Mouse (Mus musculus) common myeloid progenitor, adult 5-6 weeks (primary cell): ENCODE results near the gene Gm3269. TPM values are rescaled to one million over a fixed set of nuclear protein-coding genes. Genes with fewer than 3 reads are reported as not detected.
"Not testable (repeated sequence)": the region's sequence is repeated elsewhere in the genome, so short reads cannot be mapped to it uniquely, and the experiment has no call there.

ENCODE experiments used
- ATAC-seq: replicated peaks from 2 replicates; pipeline ENCODE4 v1.8.0; 2016; ENCODE audit warnings: low read depth, mild to moderate bottlenecking, moderate TSS enrichment, inconsistent platforms; ENCODE audit not compliant: poor library complexity, severe bottlenecking
- total RNA-seq: library from RNA; stranded (forward); fragments of 200-1000, 187-1606 nt; gene quantifications from 2 replicates; pipeline ENCODE4 v1.2.3, GENCODE M21; 2017

Gm3269 gene
- total RNA-seq, result not detected in 2 replicates

DNA sequence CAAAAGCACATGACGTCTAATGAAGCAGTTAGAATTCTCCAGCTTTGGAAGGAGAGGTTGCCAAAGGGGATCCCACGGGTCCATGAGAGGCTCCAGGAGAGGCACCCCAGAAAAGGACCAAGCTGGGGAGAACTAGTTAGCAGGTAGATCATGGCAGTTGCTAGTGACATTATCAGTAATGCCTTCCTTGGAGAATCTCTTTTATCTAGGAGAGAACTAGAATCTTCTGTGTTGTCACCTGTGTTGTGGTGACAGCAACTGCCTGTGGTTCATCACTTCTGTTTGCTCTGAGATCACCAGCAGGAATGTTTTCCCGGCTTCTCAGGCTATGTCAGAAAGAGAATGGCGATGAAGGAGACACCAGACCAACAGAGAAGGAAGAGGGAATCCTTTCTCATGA is at the start of gene Gm3269:
Gene Gm3269, plus strand, starts transcription at position 301 of the 400 bp plus-strand sequence.
- ATAC-seq, result not testable (repeated sequence)

DNA sequence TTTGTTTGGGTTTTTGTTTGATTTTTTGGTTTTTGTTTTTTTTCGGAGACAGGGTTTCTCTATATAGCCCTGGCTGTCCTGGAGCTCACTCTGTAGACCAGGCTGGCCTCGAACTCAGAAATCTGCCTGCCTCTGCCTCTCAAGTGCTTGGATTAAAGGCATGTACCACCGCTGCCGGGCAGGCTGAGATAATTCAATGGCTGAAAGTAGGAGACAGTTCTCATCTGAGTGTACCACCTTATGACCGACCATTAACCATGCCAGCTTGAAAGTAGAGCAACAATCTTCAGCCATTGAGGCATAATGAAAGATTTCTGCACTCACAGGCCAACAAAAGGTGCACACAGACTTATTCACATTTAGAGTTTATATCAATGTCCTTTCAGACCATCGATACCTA is 31.5 kb upstream of the Gm3269 start:
- not testable (repeated sequence) for ATAC-seq

DNA sequence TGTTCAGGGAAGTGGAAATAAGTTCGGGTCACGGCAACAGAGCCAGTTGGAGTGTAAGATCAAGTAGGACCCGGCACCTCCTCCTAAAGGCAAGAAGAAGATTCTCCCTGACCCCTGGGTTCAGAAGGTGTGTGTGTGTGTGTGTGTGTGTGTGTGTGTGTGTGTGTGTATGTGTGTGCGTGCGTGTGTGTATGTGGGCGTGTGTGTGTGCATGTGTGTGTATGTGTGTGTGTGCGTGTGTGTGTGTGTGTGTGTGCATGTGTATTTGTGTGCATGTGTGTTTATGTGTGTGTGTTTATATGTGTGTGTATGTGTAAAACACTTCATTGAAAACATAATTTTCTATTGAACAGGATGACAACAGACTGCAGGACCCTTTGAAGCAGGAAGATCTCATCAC is 16.0 kb upstream of the Gm3269 start:
- ATAC-seq, result not testable (repeated sequence)

DNA sequence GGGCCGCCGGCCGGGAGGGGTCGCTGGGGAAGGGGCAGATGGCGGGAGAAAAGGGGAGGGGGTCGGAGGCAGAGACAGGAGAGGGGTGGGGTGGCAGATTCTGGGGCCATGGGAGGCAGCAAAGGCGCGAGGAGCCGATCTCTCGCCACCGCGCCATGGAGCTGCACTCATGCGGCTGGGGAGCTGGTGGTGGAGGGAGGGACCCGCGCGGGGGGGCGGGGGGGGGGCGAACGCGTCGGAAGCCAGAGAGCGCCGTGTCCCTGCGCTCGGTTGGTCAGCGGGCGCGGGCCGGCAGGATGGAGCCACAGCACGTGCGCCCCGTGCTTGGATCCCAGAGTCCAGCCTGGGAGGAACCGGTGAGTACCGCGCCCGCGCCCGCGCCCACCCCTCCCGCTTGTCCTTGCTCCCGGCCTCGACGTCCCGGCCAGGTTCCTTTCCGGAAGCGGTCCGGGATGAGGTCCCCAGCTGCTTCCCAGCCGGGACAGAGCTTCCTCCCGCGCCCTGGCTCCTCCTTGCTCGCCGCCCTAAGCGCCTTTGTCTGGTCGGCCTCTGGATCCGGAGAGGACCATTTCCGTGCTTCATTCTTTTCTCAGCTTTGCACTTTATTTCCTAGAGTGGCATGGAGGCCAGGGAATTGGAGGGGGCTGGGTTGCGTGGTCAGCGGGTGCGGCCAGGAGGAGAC is 17.5 kb downstream of the Gm3269 start, which contains the start of gene Gm3264:
Gene Gm3264, plus strand, starts transcription at position 278 of the 682 bp plus-strand sequence.
- ATAC-seq, result not testable (repeated sequence)

DNA sequence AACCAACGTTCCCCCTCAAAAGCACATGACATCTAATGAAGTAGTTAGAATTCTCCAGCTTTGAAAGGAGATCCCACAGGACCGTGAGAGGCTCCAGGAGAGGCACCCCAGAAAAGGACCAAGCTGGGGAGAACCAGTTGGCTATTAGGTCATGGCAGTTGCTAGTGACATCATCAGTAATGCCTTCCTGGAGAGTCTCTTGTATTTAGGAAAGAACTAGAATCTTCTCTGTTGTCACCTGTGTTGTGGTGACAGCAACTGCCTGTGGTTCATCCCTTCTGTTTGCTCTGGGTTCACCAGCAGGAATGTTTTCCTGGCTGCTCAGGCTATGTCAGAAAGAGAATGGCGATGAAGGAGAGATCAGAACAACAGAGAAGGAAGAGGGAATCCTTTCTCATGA is 54.2 kb downstream of the Gm3269 start, which contains the start of gene Gm3278:
Gene Gm3278, plus strand, starts transcription at position 301 of the 400 bp plus-strand sequence.
- ATAC-seq, result not testable (repeated sequence)

Other genes with a start within 250 kb of the Gm3269 start
- gene Gm8159, start 205.8 kb upstream of the Gm3269 start, total RNA-seq, result not detected in 2 replicates
- not detected in 2 replicates for gene Gm3239, start 173.9 kb upstream of the Gm3269 start, total RNA-seq
- gene Gm7876, start 128.9 kb upstream of the Gm3269 start, total RNA-seq, result not detected in 2 replicates
- not detected in 2 replicates for gene Gm3252, start 111.3 kb upstream of the Gm3269 start, total RNA-seq
- gene Gm9602, start 61.8 kb upstream of the Gm3269 start, total RNA-seq, result not detected in 2 replicates
- not detected in 2 replicates for gene Gm3264, start 17.5 kb downstream of the Gm3269 start, total RNA-seq
- not detected in 2 replicates for gene Gm3278, start 54.3 kb downstream of the Gm3269 start, total RNA-seq
- gene Gm8297, start 145.8 kb downstream of the Gm3269 start, total RNA-seq, result not detected in 2 replicates
- gene Gm3298, start 177.8 kb downstream of the Gm3269 start, total RNA-seq, result not detected in 2 replicates
- gene 4930555G01Rik, start 212.5 kb downstream of the Gm3269 start, total RNA-seq, result not detected in 2 replicates
- not detected in 2 replicates for gene Gm8281, start 232.9 kb downstream of the Gm3269 start, total RNA-seq